ENCODE assay signal across 8 mouse cellular contexts in genomic region chr5:143730915-143731314, GRCm38 (mm10). TPM values are rescaled to one million over a fixed set of nuclear protein-coding genes. Genes with fewer than 3 reads are reported as not detected.
DNase-seq lines count a peak whose midpoint lies in the region; ATAC-seq and TF ChIP-seq lines count a peak whose summit lies in the region.

No protein-coding gene starts in this region.

- WGBS in kidney, embryonic 16.5 days = 9% methylated on average over 6 of the region's 6 CpGs
- 11% methylated on average over 6 of the region's 6 CpGs for WGBS in hindbrain, embryonic 14.5 days
- WGBS in midbrain, postnatal 0 days = 14% methylated on average over 6 of the region's 6 CpGs

- H3K27ac ChIP-seq in kidney, embryonic 16.5 days (ENCODE audit: low read length) = no peak overlapping the region
- H3K27ac ChIP-seq in hindbrain, embryonic 14.5 days = no peak overlapping the region
- H3K27ac ChIP-seq in midbrain, postnatal 0 days (ENCODE audit: low read depth, low read length) = no peak overlapping the region

- H3K9me3 ChIP-seq in kidney, embryonic 16.5 days (ENCODE audit: low read length) = no peaks in the 10 kb centered on the region
- H3K9me3 ChIP-seq in hindbrain, embryonic 14.5 days (ENCODE audit: control insufficient read depth, low read length) = no peaks in the 10 kb centered on the region
- H3K9me3 ChIP-seq in midbrain, postnatal 0 days (ENCODE audit: low read length) = no peaks in the 10 kb centered on the region

- no peak for TF ChIP-seq CTCF in midbrain, postnatal 0 days (IDR thresholded peaks at IDR 0.05)

- peak overlapping the region; percentile 93 for H3K9ac ChIP-seq in kidney, embryonic 16.5 days (replicated peaks; ENCODE audit: low read length)
- peak overlapping the region; percentile 99 for H3K9ac ChIP-seq in hindbrain, embryonic 14.5 days
- H3K9ac ChIP-seq in midbrain, postnatal 0 days (replicated peaks; ENCODE audit: low read length, poor library complexity, severe bottlenecking) = peak overlapping the region; percentile 98; the same call in 1 of the 2 replicates

- peaks cover 7% of the 10 kb centered on the region; the same call in 1 of the 2 replicates for H3K36me3 ChIP-seq in kidney, embryonic 16.5 days (ENCODE audit: insufficient read depth, low read length)
- H3K36me3 ChIP-seq in hindbrain, embryonic 14.5 days (replicated peaks; ENCODE audit: control insufficient read depth, insufficient read depth) = peaks cover 20% of the 10 kb centered on the region
- peaks cover 14% of the 10 kb centered on the region for H3K36me3 ChIP-seq in midbrain, postnatal 0 days (ENCODE audit: insufficient read depth, low read length)

- H3K27me3 ChIP-seq in kidney, embryonic 16.5 days (ENCODE audit: insufficient read depth, low read length) = 0 out of 2 replicates have a peak, but pooled peaks cover 2% of the 10 kb centered on the region
- H3K27me3 ChIP-seq in hindbrain, embryonic 14.5 days (ENCODE audit: control insufficient read depth, insufficient read depth, low read length) = no peaks in the 10 kb centered on the region
- peaks cover 7% of the 10 kb centered on the region; the same call in 1 of the 2 replicates for H3K27me3 ChIP-seq in midbrain, postnatal 0 days (ENCODE audit: insufficient read depth, low read length)

- peak overlapping the region; percentile 86 for H3K4me2 ChIP-seq in kidney, embryonic 16.5 days (replicated peaks; ENCODE audit: low read depth, low read length)
- peak overlapping the region; percentile 91 for H3K4me2 ChIP-seq in hindbrain, embryonic 14.5 days (replicated peaks)
- H3K4me2 ChIP-seq in midbrain, postnatal 0 days (ENCODE audit: low read depth, low read length, poor library complexity, severe bottlenecking) = peak overlapping the region; percentile 96

- H3K4me3 ChIP-seq in kidney, embryonic 16.5 days (ENCODE audit: low read length) = peak overlapping the region; percentile 85
- H3K4me3 ChIP-seq in hindbrain, embryonic 14.5 days (replicated peaks; ENCODE audit: low read length) = peak overlapping the region; percentile 96
- H3K4me3 ChIP-seq in midbrain, postnatal 0 days (ENCODE audit: low read depth, low read length) = peak overlapping the region; percentile 93

- peaks cover 9% of the 10 kb centered on the region for H3K4me1 ChIP-seq in kidney, embryonic 16.5 days (ENCODE audit: insufficient read depth, low read length)
- H3K4me1 ChIP-seq in hindbrain, embryonic 14.5 days (replicated peaks; ENCODE audit: control insufficient read depth, insufficient read depth, low read length) = peaks cover 15% of the 10 kb centered on the region
- H3K4me1 ChIP-seq in midbrain, postnatal 0 days (ENCODE audit: insufficient read depth, low read length) = no peaks in the 10 kb centered on the region; the same call in 1 of the 2 replicates

- DNase-seq in kidney, adult 8-10 months = no peak
- DNase-seq in NIH3T3 (ENCODE audit: low read depth) = peak; percentile 25
- DNase-seq in hindbrain, embryonic 14.5 days (ENCODE audit: low spot score) = no peak
- DNase-seq in midbrain, postnatal 0 days (ENCODE audit: low spot score) = no peak
- no peak for DNase-seq in cerebellum, adult 8-10 months
- no peak for DNase-seq in frontal cortex, postnatal 10 days (ENCODE audit: low spot score in 2 of 2)
- DNase-seq in gastrocnemius, postnatal 4 days (ENCODE audit: low spot score in 2 of 2) = no peak

- no peak for ATAC-seq in kidney, embryonic 16.5 days (ENCODE audit: low FRiP score, low TSS enrichment)
- ATAC-seq in hindbrain, embryonic 14.5 days (ENCODE audit: low FRiP score) = no peak
- no peak for ATAC-seq in midbrain, postnatal 0 days (ENCODE audit: low FRiP score)

RNA-seq across cellular contexts. Expression of gene Usp42, which starts 1.2 kb away (rescaled TPM):
- polyA plus RNA-seq in kidney, embryonic 16.5 days (2015; fragmentation: Nextera tagmentation; extraction: Ambion mirVana) = 17.1 and 17.7 TPM in 2 replicates
- 29.1 and 30.0 TPM in 2 replicates for polyA plus RNA-seq in hindbrain, embryonic 14.5 days (2014; fragmentation: Nextera tagmentation; extraction: Ambion mirVana)
- total RNA-seq in midbrain, postnatal 0 days (2014; rRNA removed) = 23.1 and 24.3 TPM in 2 replicates
- 18.8 TPM in 2 replicates for polyA plus RNA-seq in midbrain, postnatal 0 days (2015; fragmentation: Nextera tagmentation; extraction: Ambion mirVana)
- 10 to 100 TPM; 11.9 to 13.1 TPM for total RNA-seq in gastrocnemius, postnatal 4 days (2021)
